Mouse (Mus musculus) heart, postnatal 14 days (tissue): ENCODE results near the gene Olfr224. TPM values are rescaled to one million over a fixed set of nuclear protein-coding genes. Genes with fewer than 3 reads are reported as not detected.

Experiments used
- DNase-seq, 2 experiments: peaks; one replicate each; pipeline ENCODE4 v3.0.0; 2021 to 2022
- intact Hi-C: fragments of 180-260 bp; cut with DNase I; formaldehyde crosslinking; loops from one replicate; pipeline ENCODE4 v1.15.1; 2025
- long read RNA-seq, 2 experiments: library from polyadenylated mRNA; stranded (forward); transcript quantifications; one replicate each; pipeline ENCODE4 v2.0.0; 2021
- total RNA-seq, 2 experiments: library from RNA; stranded (reverse); gene quantifications; 2 replicates each; pipeline ENCODE4 v1.2.3; 2021

The Olfr224 gene
- not detected for total RNA-seq
- long read RNA-seq, experiment 1: 0 reads
- long read RNA-seq, experiment 2: 0 reads

DNA sequence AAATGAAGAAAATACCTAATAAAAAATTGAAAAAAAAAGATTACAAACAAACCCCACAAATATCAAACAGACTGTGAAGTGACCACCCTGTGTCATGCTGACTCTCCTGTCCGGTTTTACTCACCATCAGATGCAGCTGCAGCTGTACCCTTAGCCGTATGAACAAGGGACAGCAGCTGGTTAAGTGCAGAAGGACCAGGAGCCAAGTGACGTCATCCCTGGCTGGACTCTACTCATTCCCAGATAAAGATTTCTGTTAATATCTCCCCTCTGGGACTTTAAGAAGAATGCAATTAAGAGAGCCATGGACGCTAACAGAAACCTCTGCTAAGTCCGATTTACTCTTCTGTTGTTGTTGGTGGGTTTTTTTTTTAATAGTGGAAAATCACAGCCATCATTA is at the start of gene Olfr224:
Gene Olfr224, minus strand, starts transcription at position 149 of the 400 bp plus-strand sequence.
- intact Hi-C loops: no loop called here
- peak; percentile 32 to 50 for DNase-seq

DNA sequence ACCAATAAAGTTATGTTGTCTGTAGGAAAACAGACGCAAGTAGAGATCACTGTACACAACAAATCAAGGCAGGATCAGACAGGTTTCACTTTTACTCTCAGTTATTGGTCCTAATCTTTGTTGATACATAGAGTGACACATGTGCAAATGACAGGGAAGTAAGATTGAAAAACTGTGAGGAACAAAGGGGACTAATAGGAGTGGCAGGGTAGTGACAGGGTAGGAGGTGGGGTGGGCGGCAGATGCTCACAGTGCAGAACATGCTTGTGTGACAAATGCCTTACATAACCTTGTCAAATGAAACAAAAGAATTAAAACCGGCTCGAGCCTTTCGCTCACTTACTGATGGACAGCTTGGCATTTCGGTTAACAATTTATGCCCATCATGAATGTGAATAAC is 48.4 kb upstream of the Olfr224 start:
- intact Hi-C loops: no loop called here
- no peak for DNase-seq

DNA sequence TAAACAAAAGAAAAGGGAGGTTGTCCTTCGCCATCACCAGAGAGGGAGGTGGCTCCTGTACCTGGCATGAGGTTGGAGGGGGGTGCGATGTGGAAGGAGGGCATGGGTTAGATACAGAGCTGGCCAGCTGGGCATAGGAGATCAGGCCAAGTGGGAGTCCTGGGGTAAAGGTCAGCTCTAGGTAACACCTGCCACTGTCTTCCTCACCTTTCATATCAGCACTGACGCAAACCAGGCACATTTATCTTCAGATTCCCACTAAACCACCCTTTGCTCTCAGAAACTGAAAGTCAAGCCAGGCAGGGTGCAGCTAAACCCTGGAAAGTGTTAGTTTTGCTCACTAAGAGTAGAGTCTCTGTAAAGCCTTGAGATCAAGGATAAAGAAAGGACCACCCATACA is 48.0 kb upstream of the Olfr224 start:
- intact Hi-C loops: no loop called here
- DNase-seq: no peak

DNA sequence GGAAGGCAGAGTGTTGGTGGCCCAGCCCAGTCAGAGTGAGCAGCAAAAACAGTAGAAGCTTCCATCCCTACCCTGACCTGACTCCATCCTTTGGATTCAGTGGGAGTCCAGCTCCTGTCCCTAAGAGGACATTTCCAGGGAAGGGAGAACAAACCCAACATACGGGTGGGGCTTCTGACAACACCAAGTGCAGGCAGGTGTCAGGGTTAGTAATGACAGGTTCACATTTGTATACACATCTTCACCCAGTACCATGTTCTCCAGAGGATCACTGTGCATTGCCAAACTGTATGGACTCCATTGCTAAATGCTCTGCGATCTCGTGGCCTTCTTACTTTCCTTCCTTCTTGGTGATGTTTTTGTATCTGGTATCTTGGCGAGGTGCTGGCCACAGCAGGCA is 45.6 kb upstream of the Olfr224 start, which contains the start of gene 2210407C18Rik:
Gene 2210407C18Rik, minus strand, starts transcription at position 101 of the 400 bp plus-strand sequence.
- DNase-seq: no peak
- intact Hi-C loops: no loop called here

DNA sequence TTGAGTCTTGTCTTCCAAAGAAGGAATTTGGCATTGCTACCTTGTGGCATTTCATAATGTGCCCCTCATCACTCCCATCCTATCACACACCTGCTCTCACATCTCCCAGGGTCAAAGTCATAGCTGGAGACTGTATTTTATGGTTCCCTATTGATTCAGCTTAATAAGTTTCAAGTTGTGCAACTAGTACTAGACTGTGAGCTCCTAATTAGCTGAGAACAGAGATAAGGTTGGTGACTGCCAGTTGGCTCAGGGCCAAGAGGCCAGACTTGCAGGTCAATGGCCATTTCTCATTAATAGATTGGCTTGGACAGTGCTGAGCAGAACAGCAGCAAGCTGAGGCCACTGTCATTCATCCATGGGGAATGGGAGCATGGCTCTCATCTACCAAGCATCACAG is 44.2 kb upstream of the Olfr224 start:
- DNase-seq: no peak

DNA sequence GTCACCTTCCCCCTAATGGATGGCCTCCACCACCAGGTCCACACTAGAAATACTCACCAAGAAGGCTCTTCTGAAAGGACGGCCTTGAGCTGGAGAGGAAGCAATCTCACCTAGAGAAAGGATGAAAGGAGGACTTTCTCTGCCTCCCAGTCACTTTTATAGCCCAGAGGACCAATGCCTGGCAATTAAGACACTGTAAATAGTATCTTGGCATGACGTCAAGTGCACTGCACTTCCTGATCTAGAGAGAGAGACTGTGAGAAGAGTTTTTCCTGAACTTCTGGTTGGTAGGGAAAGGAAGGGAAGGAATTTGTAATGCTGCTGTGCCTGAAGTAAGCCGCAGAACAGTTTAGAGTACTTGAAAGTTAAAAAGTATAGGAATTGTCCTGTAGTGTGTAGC is 43.0 kb upstream of the Olfr224 start:
- intact Hi-C loops: no loop called here
- DNase-seq: no peak

More for the DNA sequence above, 44.2 kb upstream of the Olfr224 start:
- intact Hi-C loops: no loop called here

DNA sequence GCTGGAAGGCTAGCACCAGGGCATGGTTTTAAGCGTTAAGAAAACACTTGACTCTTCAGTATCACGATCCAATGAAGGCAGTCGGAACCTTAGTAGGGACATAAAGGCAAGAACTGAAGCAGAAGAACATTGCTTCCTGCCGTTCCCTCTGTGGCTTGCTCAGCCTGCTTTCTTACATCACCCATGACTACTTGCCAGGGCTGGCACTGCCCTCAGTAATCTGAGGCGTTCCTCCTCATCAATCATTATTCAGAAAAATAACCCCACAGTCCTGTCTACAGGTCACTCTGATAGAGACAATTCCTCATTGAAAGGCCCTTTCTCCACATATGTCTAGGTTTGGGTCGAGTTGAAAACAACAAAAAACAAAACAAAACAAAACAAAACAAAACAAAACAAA is 36.7 kb upstream of the Olfr224 start:
- no peak for DNase-seq
- intact Hi-C loops: no loop called here

DNA sequence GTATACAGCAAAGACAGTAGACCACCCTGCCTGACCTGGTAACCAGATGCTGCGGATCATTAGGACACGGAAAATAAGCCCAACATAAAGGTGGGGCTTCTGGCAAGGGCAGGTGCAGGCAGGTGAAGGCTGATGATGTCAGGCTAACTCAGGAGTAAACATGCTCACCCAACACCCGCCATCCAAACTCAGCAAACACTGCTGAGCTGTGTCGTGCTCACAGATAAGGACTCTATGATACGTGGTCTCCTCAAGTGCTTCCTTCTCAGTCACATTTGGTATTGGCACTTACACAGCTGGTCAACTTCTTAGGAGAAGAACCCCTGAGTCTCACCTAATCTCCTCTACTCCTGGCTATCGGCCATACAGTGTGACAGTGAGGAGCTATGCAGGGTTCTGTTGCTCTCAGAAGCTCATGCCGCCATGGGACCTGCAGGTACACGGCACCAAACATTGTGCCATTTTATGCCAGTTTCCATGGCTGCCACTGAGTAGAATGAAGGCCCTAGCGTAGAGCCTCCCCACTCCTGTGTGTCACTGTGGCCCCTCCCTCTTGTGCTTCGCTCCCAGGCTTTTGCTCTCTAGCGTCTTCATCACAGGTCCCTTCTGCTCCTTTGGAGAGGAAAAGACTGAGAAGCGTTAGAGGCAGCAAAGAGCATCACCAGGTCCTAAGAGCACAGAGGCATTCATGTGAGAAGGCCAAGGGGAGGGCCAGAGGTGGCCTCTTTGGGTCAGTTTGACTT is 36.0 kb upstream of the Olfr224 start:
- no peak for DNase-seq

DNA sequence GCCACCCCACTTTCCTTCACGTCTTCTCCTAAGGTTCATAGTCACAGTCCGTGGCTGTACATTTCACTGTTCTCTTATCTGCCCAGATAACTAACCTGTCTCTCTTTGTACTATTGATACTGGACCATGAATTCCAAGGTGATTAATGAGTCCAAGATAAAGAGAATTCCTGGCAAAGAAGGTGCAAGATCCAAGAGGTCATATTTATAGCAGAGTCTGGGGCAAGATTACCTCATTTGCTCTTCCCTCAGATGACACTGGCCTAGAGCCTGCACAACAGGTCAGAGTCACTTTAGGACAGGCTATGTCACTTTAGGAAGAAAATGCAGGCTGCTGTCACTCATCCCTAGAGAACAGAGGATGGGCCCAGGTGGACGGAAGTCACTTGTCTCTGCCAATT is 34.9 kb upstream of the Olfr224 start:
- intact Hi-C loops: no loop called here
- DNase-seq: no peak

More for the DNA sequence above, 36.0 kb upstream of the Olfr224 start:
- intact Hi-C loops: no loop called here

DNA sequence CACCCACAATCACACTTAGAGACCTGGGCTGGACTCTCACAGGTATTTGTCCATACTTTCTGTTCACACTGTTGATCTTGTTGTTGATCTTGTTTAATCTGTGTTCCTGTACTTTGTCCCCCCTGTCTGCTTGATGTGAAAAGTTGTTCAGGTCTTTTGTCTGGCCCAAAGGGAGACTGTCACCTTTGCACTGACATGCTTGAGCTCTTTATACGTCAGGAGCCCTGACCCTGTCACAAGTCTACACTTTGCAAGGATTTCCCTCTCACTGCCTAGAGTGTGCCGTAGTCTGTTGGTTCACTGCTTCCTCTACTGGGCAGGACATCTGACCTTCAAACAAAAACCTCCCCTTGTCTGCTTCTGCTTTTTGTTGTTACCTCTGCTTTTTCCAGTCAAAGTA is 34.3 kb upstream of the Olfr224 start:
- no peak for DNase-seq
- intact Hi-C loops: no loop called here

DNA sequence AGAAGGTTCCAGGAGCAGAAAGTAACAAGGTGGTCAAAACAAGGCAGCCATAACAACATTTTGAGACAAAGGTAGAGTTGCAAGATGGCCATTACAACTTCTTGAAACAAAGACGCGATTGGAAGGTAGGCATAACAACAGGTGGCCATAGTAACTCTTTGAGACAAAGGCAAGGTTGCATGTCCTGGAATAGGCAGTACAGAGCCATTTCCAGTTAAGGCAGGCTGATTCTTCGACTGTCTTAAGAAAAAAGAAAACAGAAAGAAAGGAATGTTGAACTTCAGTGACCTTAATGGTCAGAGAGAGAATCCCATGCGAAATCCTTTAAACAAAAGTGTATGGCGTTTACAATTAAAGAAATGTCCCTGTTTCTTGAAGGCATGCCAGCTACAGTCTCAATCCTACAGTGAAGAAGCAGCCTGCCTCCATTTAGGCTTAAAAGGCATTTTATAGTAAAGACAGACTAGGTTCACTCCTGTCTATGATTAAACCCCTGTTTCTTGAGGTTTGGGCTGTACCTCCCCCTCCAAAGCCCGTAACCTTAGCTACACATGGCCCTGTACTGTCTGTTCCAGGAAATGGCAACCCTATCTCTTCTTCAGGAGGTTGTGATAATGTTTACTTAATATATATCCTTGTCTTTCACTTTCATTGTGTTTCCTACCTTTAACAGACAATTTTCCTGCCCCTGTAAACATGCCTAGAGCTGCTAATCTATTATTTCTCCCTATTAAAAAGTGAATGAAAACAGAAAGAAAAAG is 32.6 kb upstream of the Olfr224 start:
- DNase-seq: no peak
- intact Hi-C loops: no loop called here

DNA sequence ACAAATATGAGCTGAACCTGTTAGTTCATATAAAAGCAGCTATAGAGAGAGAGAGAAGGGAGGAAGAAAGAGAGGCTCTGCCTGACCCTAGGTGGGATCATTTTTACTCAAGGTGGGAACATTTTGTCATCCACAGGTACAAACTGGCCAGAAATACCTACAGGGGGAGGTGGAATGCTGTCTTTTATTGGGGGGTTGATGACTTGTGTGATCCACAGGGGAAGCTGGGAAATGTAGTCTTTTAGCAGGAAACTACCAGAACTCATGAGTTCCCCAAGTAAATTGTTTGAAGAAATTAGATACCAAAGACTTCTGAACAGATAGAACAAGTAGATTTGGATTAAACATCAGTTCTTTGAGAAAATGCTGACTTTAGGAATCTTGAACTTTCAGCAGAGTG is 31.7 kb upstream of the Olfr224 start:
- DNase-seq: no peak
- intact Hi-C loops: no loop called here

DNA sequence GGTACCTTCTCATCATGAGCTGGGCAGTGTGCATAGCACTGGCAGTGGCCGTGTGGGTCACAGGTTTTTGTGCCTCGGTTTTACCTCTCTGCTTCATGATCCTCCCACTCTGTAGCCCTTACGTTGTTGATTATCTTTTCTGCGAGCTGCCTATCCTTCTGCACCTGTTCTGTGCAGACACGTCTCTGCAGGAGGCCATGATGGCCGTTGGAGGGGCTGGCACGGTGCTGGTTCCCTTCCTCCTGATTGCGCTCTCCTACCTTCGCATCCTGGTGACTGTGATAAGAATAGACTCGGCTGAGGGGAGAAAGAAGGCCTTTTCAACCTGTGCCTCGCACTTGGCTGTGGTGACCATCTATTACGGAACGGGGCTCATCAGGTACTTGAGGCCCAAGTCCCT is 27.5 kb upstream of the Olfr224 start:
- intact Hi-C loops: no loop called here
- DNase-seq: no peak

DNA sequence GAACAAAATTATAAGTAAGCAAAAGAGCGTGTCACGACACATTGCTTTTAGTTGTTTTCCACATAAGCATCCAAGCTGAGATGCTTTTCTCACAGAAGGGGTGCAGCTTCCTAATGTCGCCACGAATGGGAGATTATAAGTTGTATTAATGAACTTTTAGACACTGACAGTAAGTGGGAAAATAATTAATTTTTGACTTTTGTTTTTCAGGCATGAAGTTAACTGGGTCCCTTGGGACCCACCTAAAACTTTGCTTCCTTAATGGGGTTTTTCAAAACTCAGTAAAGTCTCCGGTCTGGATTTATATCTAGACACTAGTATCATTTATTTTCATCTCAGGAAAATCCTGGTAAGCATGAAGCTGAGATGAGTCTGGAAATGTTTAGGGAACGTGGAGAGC is 24.5 kb upstream of the Olfr224 start, which contains the start of gene Olfr324:
Gene Olfr324, plus strand, starts transcription at position 301 of the 400 bp plus-strand sequence.
- intact Hi-C loops: no loop called here

DNA sequence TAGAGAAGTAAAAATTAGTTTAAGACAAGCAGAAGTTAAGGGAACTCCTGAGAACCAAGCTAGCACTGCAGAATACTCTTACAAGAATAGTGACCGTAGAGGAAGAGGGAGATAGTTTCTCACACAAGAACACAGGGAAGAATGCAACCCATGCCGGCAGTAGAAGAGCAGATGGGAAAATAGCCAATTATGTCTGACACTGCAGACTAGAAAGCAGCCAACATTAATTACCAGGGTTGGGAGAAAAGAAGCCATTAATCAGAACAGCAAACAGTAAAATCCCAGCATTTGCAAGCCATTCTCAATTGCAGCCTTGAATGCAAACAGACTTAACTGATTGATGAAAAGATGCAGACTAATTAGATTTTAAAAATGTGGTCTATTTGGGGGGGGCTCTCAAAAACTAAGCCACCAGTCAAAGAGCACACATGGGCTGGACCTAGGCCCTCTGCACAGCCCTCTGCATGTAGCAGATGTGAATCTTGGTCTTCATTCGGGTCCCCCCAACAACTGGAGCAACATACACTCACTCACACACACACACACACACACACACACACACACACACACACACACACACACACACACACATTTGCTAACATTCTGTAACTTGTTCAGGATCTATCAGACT is 18.4 kb upstream of the Olfr224 start:
- intact Hi-C loops: loop anchor here (5.0 kb wide), 1 partner anchor 186 kb away; no protein-coding TSS in a partner anchor
- no peak for DNase-seq

More for the DNA sequence above, 24.5 kb upstream of the Olfr224 start, which contains the start of gene Olfr324:
- DNase-seq: no peak

DNA sequence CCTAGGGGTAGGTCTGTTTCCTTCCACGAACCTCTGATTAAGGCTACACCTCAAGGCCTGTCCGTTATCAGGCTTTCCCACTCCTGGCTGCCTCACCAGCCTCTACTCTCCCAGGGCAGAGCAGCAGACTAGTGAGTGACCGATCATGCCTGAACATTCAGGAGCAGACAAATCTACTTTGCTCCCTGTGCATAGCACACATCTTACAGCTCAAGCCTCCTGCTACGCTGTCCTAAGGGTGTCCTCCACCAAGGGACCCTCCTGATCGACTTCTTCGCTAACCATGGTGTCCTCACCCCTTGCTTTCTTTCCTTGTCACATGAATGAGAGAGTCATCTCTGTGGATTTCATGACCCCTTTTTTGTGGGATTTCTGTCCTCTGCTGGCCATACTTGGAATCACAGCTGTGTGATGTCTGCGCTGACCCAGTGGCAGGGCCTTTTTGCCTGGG is 17.6 kb upstream of the Olfr224 start:
- peak; percentile 41 to 71 for DNase-seq

DNA sequence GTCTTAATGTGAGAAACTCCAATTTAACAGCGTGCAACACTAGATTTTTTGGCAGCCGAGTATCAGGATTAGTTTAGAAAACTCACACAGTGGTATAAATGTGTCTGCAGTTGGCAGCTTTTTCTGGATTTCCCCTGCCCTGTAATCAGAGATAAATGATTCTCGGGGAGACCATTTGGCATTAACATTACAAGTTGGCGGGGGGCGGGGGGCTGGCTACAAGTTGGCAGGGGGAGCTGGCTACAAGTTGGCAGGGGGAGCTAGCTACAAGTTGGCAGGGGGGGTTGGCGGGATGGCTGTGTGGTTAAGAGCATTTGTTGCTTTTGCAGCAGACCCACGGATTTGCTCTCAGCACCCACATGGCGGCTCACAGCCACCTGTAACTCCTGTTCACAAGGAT is 8.3 kb upstream of the Olfr224 start:
- intact Hi-C loops: no loop called here
- no peak for DNase-seq

More for the DNA sequence above, 17.6 kb upstream of the Olfr224 start:
- intact Hi-C loops: loop anchor here (5.0 kb wide), 1 partner anchor 186 kb away; no protein-coding TSS in a partner anchor

DNA sequence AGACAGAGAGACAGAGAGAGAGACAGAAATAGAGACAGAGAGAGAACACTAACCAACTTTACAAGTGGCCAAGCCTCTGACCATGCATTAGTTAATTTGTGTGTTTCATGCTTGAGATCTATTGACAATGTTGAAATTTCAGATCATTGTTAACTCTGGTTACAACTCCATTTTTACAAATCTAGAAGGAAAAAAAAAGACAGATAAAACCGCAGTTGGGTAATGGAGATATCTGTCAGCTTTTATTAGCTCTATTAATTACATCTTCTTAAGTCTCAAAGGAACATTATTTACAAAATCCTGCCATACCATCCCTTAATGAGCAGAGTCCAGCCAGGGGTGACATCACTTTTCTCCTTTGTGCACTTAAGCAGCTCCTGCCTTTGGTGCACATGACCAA is 7.1 kb upstream of the Olfr224 start, which contains the start of gene Olfr325:
Gene Olfr325, plus strand, starts transcription at position 301 of the 400 bp plus-strand sequence.
- intact Hi-C loops: no loop called here
- DNase-seq: no peak

DNA sequence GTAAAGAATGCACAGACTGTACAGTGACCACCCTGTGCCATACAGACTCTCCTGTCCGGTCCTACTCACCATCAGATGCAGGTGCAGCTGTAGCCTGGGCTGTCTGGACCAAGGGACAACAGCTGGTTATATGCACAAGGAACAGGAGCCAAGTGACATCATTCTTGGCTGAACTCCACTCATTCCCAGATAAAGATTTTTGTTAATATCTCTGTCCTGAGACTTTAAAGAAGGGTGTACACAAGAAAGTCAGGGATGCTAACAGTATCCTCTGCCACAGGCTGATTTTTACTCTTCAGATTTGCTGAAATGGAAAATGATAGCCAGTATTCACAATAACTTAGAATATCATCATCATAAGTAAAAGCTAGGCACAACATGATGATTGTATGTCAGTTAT is 14.8 kb downstream of the Olfr224 start, which contains the start of gene Olfr328:
Gene Olfr328, minus strand, starts transcription at position 101 of the 400 bp plus-strand sequence.
- intact Hi-C loops: no loop called here
- peak in 1 of 2 experiments; percentile 3 for DNase-seq

DNA sequence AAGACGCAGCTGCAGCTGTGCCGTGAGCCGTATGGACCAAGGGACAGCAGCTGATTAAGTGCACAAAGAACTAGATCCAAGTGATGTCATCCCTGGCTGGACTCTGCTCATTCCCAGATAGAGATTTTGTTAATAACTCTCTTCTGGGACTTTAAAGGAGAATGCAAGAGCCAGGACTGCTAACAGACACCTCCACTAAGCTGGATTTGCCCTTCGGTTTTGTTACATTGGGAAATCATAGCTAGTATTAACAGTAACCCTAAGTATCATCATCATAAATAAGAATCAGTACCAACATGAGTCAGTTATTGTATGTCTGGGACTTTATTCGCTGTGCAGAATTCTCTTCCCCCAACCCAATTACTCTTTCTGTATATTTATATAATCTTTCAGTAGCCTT is 24.0 kb downstream of the Olfr224 start, which contains the start of gene Olfr329-ps:
Gene Olfr329-ps, minus strand, starts transcription at position 101 of the 400 bp plus-strand sequence.
- DNase-seq: peak; percentile 4 to 16
- intact Hi-C loops: no loop called here
